ENCODE assay signal across 21 mouse cellular contexts in the genomic region with DNA sequence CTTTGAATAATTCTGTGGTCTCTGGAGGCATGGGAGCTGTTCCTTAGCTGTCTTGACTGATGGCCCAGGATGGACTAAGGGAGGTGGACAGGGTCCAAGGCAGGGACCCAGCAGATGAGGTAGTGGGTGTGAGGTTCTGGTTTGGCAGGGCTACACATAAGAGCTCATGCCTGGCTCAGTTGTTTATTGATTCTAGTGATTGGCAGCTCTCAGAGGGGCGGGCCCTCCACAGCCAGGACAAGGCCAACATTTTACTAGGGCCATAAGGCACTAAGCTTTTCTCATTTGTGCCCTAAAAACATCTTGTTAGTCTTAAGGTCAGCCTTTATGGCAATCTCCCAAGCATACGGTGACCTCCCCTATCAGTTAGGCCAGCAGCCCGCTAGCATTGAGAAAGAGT. TPM values are rescaled to one million over a fixed set of nuclear protein-coding genes. Genes with fewer than 3 reads are reported as not detected.
DNase-seq lines count a peak whose midpoint lies in the region; TF ChIP-seq lines count a peak whose summit lies in the region.
"Had no signal": no experiment of that assay in that cellular context is flagged by ENCODE, and none has a peak within 500 bp of the region (broad histone marks: within the 10 kb centered on the region; RNA-seq: fewer than 3 reads in every experiment).

No protein-coding gene starts in this region.

- no peak for TF ChIP-seq CTCF in layer of hippocampus, adult 2 months (conservative IDR thresholded peaks at IDR 0.05)

- peak overlapping the region; percentile 46; the same call in 1 of the 2 replicates for H3K27ac ChIP-seq in layer of hippocampus, adult 2 months
- H3K27ac ChIP-seq: forebrain, embryonic 13.5 days; hindbrain, embryonic 15.5 days had no signal

- intact Hi-C loops in gastrocnemius, postnatal 14 days (cut with DNase I; ENCODE audit: low total_unique reads): no loop called here

- DNase-seq in layer of hippocampus, adult 2 months (ENCODE audit: low spot score in 2 of 2): no peak
- no peak for DNase-seq in layer of hippocampus, adult 9-11 months
- DNase-seq in NIH3T3 (ENCODE audit: low read depth) (peak; percentile 34), adipocyte (ENCODE audit: low spot score) (peak; percentile 7)
- DNase-seq in gastrocnemius, postnatal 14 days: peak; percentile 27
- no peak for DNase-seq in ovary, postnatal 10 days (ENCODE audit: low spot score)
- DNase-seq in adrenal gland, adult (ENCODE audit: inconsistent age in 2 of 2, low spot score in 1 of 2): no peak
- DNase-seq in embryo, embryonic 10.5 days (ENCODE audit: low spot score): no peak
- DNase-seq: adrenal gland, adult 2 months; adrenal gland, postnatal 36 days; cerebellum, adult 11 months; cerebellum, adult 8-10 months; cerebellum, postnatal 14 days; forebrain, postnatal 0 days; heart, postnatal 36 days had no signal

- H3K4me3 ChIP-seq in layer of hippocampus, adult 2 months: no peak overlapping the region
- H3K4me3 ChIP-seq: forebrain, embryonic 13.5 days; heart, embryonic 12.5 days; hindbrain, embryonic 15.5 days had no signal

RNA-seq across cellular contexts. Expression of a gene that starts 47.0 kb away (rescaled TPM):
- total RNA-seq in layer of hippocampus, adult 2 months (2021): 100 to 1,000 TPM; 103 to 107 TPM
- total RNA-seq in gastrocnemius, postnatal 14 days (2021): 1 to 10 TPM; 1.2 TPM
- total RNA-seq: common myeloid progenitor, adult 5-6 weeks had no signal

RNA-seq across cellular contexts. Expression of a gene that starts 49.9 kb away (rescaled TPM):
- not detected for total RNA-seq in layer of hippocampus, adult 2 months (2021)
- not detected for total RNA-seq in gastrocnemius, postnatal 14 days (2021)
- total RNA-seq: adrenal gland, adult 2 months; adrenal gland, postnatal 36 days; common myeloid progenitor, adult 5-6 weeks; ES-E14; forebrain, postnatal 0 days; heart, adult 8-10 months; heart, postnatal 36 days had no signal

RNA-seq across cellular contexts. Expression of a gene that starts 59.3 kb away (rescaled TPM):
- not detected for total RNA-seq in layer of hippocampus, adult 2 months (2021)
- not detected for total RNA-seq in gastrocnemius, postnatal 14 days (2021)
- total RNA-seq: adrenal gland, adult 2 months; adrenal gland, postnatal 36 days; common myeloid progenitor, adult 5-6 weeks; ES-E14; forebrain, postnatal 0 days; heart, adult 8-10 months; heart, postnatal 36 days had no signal

Comparison
In these comparisons a context has a peak if more than half of its experiments do, and no peak if none do; other contexts are left out.
1. DNase-seq: peak in NIH3T3 (single experiment), adipocyte (single experiment) and gastrocnemius, postnatal 14 days (single experiment); none in layer of hippocampus, adult 2 months (0 of 2), layer of hippocampus, adult 9-11 months (single experiment), ovary, postnatal 10 days (single experiment), adrenal gland, adult (0 of 2) and embryo, embryonic 10.5 days (single experiment).
2. RNA of a gene that starts 47.0 kb away (total RNA-seq): 103 to 107 TPM in layer of hippocampus, adult 2 months; 1.2 TPM in gastrocnemius, postnatal 14 days; every median in the first group is over 10 times any median in the second.